Mouse (Mus musculus) layer of hippocampus, adult 2 months (tissue): ENCODE measurements at regions not wholly inside any gene's neighbourhood (a gene's known extent, or its start where the extent isn't known, plus 50 kb on each side); places are given as distances from the start of the nearest gene placed in this dataset.

Experiments used
- DNase-seq, 2 experiments: peaks; one replicate each; pipeline ENCODE4 v3.0.0; 2022; ENCODE audit warnings: low spot score in 2 of 2
- H3K27ac ChIP-seq: fragments of 200-600 bp; 2 replicates; pipeline ENCODE4 v1.8.1; 2022
- H3K4me3 ChIP-seq: fragments of 200-600 bp; 2 replicates; pipeline ENCODE4 v1.8.1; 2022; ENCODE audit warnings: mild to moderate bottlenecking
- CTCF ChIP-seq: fragments of 200-600 bp; conservative IDR thresholded peaks from 2 replicates; pipeline ENCODE4 v1.8.1; 2022; ENCODE audit warnings: antibody characterized with exemption, mild to moderate bottlenecking, moderate library complexity

GRCm38 (mm10) chr10:111066146-111066545, 56.2 kb upstream of the Zdhhc17 start:
- no peak for TF ChIP-seq CTCF
- Histone ChIP-seq H3K27ac (no peak overlapping the region), H3K4me3 (no peak overlapping the region)
- DNase-seq, result no peak

GRCm38 (mm10) chr10:111060626-111061025, 50.7 kb upstream of the Zdhhc17 start:
- H3K4me3 ChIP-seq, result no peak overlapping the region
- no peak overlapping the region for H3K27ac ChIP-seq
- DNase-seq, result no peak
- TF ChIP-seq CTCF, result no peak
